Mouse (Mus musculus): ENCODE measurements around the gene Slc11a2.

DNA sequence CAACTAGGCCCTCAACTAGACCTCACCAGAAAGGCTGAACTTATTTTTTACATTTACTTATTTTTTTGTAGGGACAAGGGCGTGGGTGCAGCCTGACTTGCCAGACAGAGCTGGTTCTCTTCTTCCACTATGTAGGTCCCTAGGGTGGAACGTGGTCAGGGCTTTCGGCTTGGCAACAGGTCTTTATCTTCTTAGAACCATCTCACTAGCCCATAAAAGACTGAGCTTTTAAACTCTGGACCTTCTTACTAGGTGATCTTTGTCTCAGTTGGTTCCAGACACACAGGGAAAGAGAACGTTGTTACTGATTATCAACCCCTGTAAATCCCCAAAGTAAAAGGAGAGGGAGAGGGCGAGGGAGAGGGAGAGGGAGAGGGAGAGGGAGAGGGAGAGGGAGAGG, 11.6 kb downstream of the Slc11a2 start:
- no peak for TF ChIP-seq ZNF384 (IDR thresholded peaks at IDR 0.05; ENCODE audit: low read depth, low read length)
- no peak for TF ChIP-seq ZC3H11A (IDR thresholded peaks at IDR 0.05; ENCODE audit: borderline replicate concordance, low read depth, low read length)
- TF ChIP-seq MAFK (IDR thresholded peaks at IDR 0.05; ENCODE audit: insufficient read depth, low read depth, low read length) = no peak
- TF ChIP-seq CHD2 (IDR thresholded peaks at IDR 0.05; ENCODE audit: low read depth, low read length) = no peak
